Mouse (Mus musculus): ENCODE measurements around the gene Ubqln4. TPM values are rescaled to one million over a fixed set of nuclear protein-coding genes. Genes with fewer than 3 reads are reported as not detected.

Gene Ubqln4
- polyA plus RNA-seq, 1 experiment, result 108 TPM

DNA sequence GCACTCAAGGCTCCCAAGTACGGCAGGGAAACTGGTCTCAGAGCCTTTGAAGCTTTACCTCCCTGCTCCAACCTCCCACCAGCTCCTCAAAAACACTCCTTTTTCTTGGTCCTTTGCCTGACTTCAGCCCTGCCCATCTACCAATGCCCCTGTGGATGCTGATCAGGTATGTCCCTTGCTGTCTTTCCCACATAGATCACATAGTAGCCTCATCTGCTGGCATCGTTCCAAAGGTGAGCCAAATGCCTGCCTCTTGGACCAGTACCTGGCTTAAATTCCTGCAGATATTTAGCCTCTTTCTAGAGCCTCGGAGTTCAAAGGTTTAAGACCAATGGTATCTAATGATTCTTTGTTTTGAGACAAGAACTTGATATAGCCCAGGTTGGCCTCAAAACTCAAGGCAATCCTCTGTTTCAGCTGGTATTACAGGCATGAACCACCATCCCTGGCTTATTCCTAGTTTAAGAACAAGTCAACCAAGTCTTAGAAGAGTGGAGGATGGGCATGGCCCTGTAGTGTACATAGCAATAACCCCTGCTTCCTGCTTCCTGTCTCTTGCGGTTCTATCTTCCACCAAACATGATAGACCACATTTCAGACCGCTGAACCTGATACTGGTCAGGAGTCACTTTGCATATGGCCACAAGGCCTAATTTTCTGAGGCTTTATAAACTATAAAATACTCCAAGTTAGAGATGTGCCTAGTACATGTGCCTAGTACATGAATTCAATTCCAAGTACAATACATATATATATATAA is 9.7 kb upstream of the Ubqln4 start:
- DNase-seq (ENCODE audit: low read depth), result no peak
- TF ChIP-seq POLR2A (IDR thresholded peaks at IDR 0.05; ENCODE audit: borderline replicate concordance, extremely low read depth, insufficient read depth, insufficient read length, poor library complexity, severe bottlenecking) (no peak), CTCF (IDR thresholded peaks at IDR 0.05; ENCODE audit: borderline replicate concordance, extremely low read depth, insufficient read depth, insufficient read length) (no peak)

DNA sequence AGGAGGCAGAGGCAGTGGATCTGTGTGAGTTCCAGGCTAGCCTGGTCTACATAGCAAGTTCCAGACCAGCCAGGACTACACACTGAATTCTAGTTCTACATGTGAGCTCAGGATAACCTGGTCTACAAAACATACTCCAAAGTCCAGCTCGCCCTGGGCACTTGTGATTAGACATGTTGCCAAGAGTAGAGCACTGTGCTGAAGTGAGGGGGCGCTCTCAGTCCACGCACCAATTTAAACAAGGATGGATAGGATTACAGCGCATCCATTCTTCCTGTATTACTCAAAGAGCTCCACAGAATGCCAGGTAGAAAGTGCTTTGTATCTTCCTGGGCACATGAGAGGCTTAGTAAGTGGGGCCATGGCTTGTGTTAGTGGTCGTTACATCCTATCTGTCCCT is 9.0 kb upstream of the Ubqln4 start:
- DNase-seq (ENCODE audit: low read depth), result peak; percentile 62
- peak; percentile 49; the same call in 1 of the 2 replicates for TF ChIP-seq CTCF (IDR thresholded peaks at IDR 0.05; ENCODE audit: borderline replicate concordance, extremely low read depth, insufficient read depth, insufficient read length)
- TF ChIP-seq POLR2A (IDR thresholded peaks at IDR 0.05; ENCODE audit: borderline replicate concordance, extremely low read depth, insufficient read depth, insufficient read length, poor library complexity, severe bottlenecking), result no peak

DNA sequence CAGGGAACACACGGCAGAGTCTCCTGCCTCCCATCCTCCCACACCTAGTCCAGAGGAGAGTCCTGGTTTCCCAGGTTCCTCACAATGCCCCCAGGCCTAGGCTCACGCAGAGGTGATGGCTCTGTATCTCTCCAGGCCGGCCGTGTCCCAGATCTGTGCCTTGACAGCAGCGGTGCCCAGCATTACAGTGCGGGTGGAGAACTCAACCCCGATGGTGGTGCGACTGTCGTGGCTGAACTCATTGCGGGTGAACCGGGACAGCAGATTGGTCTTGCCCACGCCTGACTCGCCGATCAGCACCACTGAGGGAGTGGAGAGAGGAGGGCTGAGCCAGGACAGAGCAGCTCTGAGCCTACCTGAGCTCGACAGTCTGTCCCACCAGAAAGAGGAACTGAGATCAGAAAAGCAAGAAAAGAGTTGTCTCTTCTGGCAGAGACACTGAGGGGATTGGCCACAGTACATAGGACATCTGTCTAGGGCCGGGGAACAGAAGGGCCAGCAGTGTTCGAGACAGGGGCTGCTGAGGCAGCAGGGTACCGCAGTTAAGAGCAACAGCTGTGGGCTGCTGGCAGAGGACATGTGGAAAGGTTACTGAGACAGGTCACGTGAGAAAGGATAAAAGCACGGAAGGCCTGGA is 8.5 kb upstream of the Ubqln4 start:
- no peak for DNase-seq (ENCODE audit: low read depth)
- no peak for TF ChIP-seq POLR2A (IDR thresholded peaks at IDR 0.05; ENCODE audit: borderline replicate concordance, extremely low read depth, insufficient read depth, insufficient read length, poor library complexity, severe bottlenecking)
- no peak for TF ChIP-seq CTCF (IDR thresholded peaks at IDR 0.05; ENCODE audit: borderline replicate concordance, extremely low read depth, insufficient read depth, insufficient read length)

DNA sequence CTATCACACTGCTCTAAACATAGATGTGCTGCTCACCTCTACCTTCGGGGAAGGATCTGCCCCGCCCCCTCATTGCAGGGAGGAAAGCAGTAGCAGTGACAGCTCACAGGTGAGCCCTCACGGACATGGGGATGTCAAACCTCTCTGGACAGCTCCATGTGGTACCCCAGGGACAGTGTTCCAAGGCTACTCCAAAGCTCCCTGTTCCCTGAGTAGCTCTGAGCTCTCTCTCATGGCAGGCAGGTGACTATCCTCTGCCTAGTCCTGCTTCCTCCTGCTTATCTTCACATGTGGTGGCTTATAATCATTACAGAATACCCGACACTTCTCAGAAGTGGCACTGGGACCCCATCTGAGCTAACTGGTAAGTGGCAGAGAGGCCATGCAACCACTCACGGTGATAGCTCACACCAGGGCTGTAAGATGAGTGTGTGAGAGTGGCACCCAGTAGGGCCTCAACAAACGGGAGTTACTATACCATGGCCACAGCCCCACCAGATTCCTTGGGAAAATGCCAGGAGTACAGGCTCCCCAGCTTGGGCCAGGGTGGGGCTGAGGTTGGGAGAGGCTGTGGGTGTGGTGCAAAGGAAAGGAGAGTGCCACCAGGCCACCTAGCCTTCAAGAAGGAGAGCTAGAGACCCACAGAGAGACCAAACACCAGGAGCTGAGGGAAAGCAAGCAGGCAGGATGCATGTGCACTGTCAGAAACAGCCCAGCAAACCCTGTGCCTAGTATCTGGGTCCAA is 6.7 kb upstream of the Ubqln4 start:
- no peak for TF ChIP-seq CTCF (IDR thresholded peaks at IDR 0.05; ENCODE audit: borderline replicate concordance, extremely low read depth, insufficient read depth, insufficient read length)
- TF ChIP-seq POLR2A (IDR thresholded peaks at IDR 0.05; ENCODE audit: borderline replicate concordance, extremely low read depth, insufficient read depth, insufficient read length, poor library complexity, severe bottlenecking), result no peak
- DNase-seq (ENCODE audit: low read depth), result no peak

DNA sequence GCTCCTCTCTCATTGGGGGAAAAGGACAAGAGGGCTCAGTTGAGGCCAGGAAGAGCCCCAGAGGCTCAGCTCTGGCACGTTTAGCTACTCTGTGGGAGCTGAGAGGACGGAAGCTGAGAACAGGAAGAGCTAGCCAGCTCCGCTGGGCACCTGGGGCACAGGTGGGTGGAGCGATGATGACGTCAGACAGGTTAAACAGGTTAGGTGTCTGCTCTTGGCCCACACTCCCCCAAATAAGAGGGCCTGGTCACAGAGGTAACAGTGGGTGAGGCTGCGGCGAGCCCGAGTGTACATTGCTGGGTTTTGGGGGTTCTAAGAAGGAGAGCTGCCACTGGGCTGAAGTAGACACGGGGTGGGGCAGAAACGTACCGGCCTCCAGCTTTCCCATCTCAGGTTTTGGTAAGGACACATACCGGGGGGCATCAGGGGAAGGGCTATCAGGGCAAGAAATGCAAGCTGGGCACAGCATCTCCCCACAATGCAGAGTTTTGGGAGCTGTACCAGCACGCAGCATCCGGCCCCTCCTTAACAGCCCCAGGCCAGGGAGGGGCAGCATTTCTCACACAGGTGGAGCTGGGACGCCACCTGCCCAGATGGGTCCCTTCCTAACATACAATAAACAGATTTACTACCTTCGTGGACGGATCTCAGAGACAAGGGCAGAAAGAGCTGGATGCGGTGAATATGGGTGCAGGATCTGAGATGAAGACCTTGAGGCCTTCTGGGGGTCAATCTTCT is 5.2 kb upstream of the Ubqln4 start, which contains the start of gene Rab25:
Rab25 (minus strand) TSS at position 121 of the 738 bp plus-strand sequence.
- TF ChIP-seq POLR2A (IDR thresholded peaks at IDR 0.05; ENCODE audit: borderline replicate concordance, extremely low read depth, insufficient read depth, insufficient read length, poor library complexity, severe bottlenecking) (no peak), CTCF (IDR thresholded peaks at IDR 0.05; ENCODE audit: borderline replicate concordance, extremely low read depth, insufficient read depth, insufficient read length) (no peak)
- no peak for DNase-seq (ENCODE audit: low read depth)

DNA sequence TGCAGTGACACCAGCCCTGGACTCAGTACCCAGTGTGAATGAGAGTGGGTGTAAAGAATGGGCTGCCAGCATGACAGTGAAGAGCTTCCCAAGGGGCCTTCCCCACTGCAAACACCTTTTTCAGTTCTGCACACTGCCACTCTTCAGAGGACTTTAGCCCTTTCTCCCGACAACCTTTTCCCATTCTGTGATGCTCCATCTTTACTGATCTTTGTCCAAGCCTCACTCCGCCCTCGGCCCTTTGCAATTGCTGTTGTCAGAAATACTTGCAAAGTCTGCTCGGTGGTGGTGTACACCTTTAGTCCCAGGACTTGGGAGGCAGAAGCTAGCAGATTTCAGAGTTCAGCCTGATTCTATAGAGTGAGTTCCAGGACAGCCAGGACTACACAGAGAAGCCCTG is 2.0 kb upstream of the Ubqln4 start:
- TF ChIP-seq CTCF (IDR thresholded peaks at IDR 0.05; ENCODE audit: borderline replicate concordance, extremely low read depth, insufficient read depth, insufficient read length) (no peak), POLR2A (IDR thresholded peaks at IDR 0.05; ENCODE audit: borderline replicate concordance, extremely low read depth, insufficient read depth, insufficient read length, poor library complexity, severe bottlenecking) (no peak)
- no peak for DNase-seq (ENCODE audit: low read depth)

DNA sequence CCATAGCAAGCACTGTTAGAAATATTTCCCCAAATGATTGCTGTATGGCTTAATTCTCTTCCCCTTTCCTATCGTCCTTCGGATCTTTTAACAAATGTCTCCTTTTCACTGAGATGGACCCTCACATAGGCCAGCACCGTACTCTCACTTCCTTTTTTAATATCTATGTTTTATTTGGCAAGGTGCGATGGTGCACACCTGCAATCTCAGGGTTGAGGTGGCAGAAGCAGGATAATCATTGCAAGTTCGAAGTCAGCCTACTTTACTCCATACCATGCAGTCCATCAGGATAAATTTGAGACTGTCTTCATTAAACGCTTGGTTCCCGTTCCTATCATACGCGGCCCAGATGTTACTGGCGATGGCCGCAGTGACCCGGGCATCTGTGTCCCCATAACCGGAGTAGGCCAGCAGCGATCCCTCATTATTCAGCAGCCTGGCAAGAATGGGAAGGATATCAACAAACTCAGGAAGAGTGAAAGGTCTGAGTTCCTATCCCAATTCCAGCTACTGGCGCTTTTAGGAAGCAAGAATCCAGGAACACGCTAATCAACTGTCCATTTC is 1.4 kb upstream of the Ubqln4 start:
- no peak for DNase-seq (ENCODE audit: low read depth)
- TF ChIP-seq POLR2A (IDR thresholded peaks at IDR 0.05; ENCODE audit: borderline replicate concordance, extremely low read depth, insufficient read depth, insufficient read length, poor library complexity, severe bottlenecking) (no peak), CTCF (IDR thresholded peaks at IDR 0.05; ENCODE audit: borderline replicate concordance, extremely low read depth, insufficient read depth, insufficient read length) (no peak)

DNA sequence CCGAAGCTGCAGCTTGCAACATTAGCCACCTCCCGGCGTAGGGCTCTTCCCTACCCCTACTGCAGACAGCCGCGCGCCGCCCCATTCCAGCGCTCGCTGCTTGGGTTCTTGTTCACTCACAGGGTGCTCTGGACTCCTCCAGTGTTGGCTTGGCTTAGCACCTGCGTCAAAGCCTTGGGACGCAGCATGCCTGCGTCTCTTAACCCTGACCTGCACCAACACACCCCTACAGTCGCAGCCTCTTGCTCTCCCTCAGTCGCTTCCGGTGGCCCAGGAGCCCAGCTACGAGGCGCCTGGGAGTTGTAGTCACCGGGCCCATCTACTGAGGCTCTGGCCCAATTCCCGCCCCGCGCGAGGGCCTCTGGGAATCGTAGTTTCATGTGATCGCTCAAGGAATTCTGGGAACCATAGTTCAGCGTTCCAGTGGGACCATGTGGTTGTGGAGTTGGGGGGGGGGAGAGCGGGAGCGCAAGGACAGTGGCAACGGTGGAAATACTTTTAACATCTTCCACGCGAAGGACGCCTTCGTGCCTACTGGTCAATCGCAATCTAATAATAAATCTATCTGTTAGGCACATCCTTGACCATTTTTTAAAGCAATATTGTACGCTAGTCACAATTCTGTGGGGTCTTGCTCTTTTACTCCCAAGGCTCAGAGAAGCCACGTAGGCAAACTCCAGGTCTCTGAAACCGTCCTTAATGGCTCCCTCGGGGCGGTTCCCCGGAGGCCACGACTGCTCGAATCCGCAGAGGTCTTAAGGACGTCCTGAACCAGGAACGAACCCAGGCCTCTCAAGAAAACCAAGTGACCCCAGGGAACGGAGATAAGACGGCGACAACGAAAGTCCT is 658 bp upstream of the Ubqln4 start, which contains the start of gene Lamtor2:
Lamtor2 (minus strand) TSS at position 399 of the 849 bp plus-strand sequence.
- DNase-seq (ENCODE audit: low read depth), result peak; percentile 99
- no peak for TF ChIP-seq CTCF (IDR thresholded peaks at IDR 0.05; ENCODE audit: borderline replicate concordance, extremely low read depth, insufficient read depth, insufficient read length)
- peak; percentile 56; the same call in 1 of the 2 replicates for TF ChIP-seq POLR2A (IDR thresholded peaks at IDR 0.05; ENCODE audit: borderline replicate concordance, extremely low read depth, insufficient read depth, insufficient read length, poor library complexity, severe bottlenecking)

DNA sequence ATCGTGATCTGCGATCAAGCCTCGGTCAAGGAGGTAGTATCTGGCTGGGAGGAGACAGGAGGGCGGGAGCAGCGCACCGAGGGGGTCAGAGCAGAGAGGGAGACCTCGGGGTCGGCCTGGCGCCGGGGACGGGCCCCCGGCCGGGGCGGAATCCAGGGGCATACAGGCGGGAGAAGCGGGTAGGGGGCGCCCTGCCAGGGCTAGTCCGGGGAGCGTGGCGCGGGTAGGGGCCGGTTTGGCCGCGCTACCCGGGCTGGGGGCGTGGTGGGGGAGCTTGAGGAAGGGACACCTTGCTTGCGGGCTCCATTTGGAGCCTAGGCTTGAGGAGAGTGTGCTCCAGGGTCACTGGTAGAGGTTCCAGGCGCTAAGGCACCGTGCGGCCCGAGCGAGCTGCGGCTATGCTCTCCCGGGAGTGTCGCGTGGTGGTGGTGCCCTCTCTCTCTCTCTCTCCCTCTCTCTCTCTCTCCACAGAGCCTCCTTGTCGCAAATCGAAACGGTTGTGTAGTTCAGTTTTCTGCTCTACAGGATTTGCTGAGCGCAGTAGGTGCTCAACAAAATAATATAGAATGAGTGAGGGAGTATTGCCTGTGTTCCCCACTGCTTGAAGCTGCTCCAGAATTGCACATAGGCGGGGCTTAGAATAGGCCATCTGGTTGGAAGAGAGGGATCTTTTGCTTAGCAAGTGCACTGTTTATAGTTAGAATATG is 475 bp downstream of the Ubqln4 start:
- DNase-seq (ENCODE audit: low read depth), result peak; percentile 90
- TF ChIP-seq CTCF (IDR thresholded peaks at IDR 0.05; ENCODE audit: borderline replicate concordance, extremely low read depth, insufficient read depth, insufficient read length), result no peak
- TF ChIP-seq POLR2A (IDR thresholded peaks at IDR 0.05; ENCODE audit: borderline replicate concordance, extremely low read depth, insufficient read depth, insufficient read length, poor library complexity, severe bottlenecking), result no peak

Data from brain, embryonic 14.5 days (tissue).